Mouse (Mus musculus) 416B (cell line): ENCODE measurements around the gene Wdr75.

Source experiments
- DNase-seq: peaks from one replicate; pipeline ENCODE4 v3.0.0; 2011; ENCODE audit warnings: low read depth

Wdr75 gene

GRCm38 (mm10) chr1:45837736-45838135, 42.8 kb downstream of the Wdr75 start:
- no peak for DNase-seq

- no peak for DNase-seq
These were observed 43.3 kb downstream of the Wdr75 start for GRCm38 (mm10) chr1:45838271-45838670.

- no peak for DNase-seq
These were observed 50.5 kb downstream of the Wdr75 start for GRCm38 (mm10) chr1:45845466-45845865.

GRCm38 (mm10) chr1:45858038-45858437, 63.1 kb downstream of the Wdr75 start:
- no peak for DNase-seq

GRCm38 (mm10) chr1:45860349-45860748, 65.4 kb downstream of the Wdr75 start:
- DNase-seq: peak; percentile 57

GRCm38 (mm10) chr1:45861162-45861561, 66.2 kb downstream of the Wdr75 start:
- DNase-seq: no peak

- DNase-seq: no peak
These were observed 68.7 kb downstream of the Wdr75 start for GRCm38 (mm10) chr1:45863641-45864040.

GRCm38 (mm10) chr1:45864564-45865014, 69.6 kb downstream of the Wdr75 start:
- DNase-seq: no peak

- DNase-seq: no peak
These were observed 70.3 kb downstream of the Wdr75 start for GRCm38 (mm10) chr1:45865316-45865715.

- no peak for DNase-seq
These were observed 70.8 kb downstream of the Wdr75 start for GRCm38 (mm10) chr1:45865727-45866126.

- DNase-seq: no peak
These were observed 71.5 kb downstream of the Wdr75 start for GRCm38 (mm10) chr1:45866288-45867018.

- DNase-seq: no peak
These were observed 73.1 kb downstream of the Wdr75 start for GRCm38 (mm10) chr1:45868050-45868449.

- DNase-seq: peak; percentile 55
These were observed 73.6 kb downstream of the Wdr75 start for GRCm38 (mm10) chr1:45868479-45869137.
